Mouse (Mus musculus) MEL (cell line): ENCODE measurements at regions not wholly inside any gene's neighbourhood (a gene's known extent, or its start where the extent isn't known, plus 50 kb on each side); places are given as distances from the start of the nearest gene placed in this dataset.

ENCODE experiments used
- DNase-seq: peaks from one replicate; pipeline ENCODE4 v3.0.0; 2011; ENCODE audit warnings: low read depth, low spot score
- H3K27ac ChIP-seq: 2 replicates; pipeline ENCODE4 v1.5.1; 2012; ENCODE audit warnings: low read depth, mild to moderate bottlenecking, control low read depth, low read length, moderate library complexity; ENCODE audit not compliant: control insufficient read depth
- H3K27me3 ChIP-seq, 2 experiments: fragments of 150-350 bp in 1 of 2; sonication (generic) in 1 of 2; 2 replicates each; pipeline ENCODE4 v1.6.1; 2012; ENCODE audit warnings: low read length in 2 of 2, mild to moderate bottlenecking in 2 of 2, improper control_type of control experiment in 1 of 2, moderate library complexity in 1 of 2; ENCODE audit not compliant: insufficient read depth in 2 of 2, control insufficient read depth in 1 of 2
- H3K36me3 ChIP-seq, 2 experiments: 2 replicates each; pipeline ENCODE4 v1.6.1; 2012 to 2014; ENCODE audit warnings: low read length in 2 of 2, improper control_type of control experiment in 1 of 2, inconsistent platforms in 1 of 2, mild to moderate bottlenecking in 1 of 2; ENCODE audit not compliant: insufficient read depth in 2 of 2, control insufficient read depth in 1 of 2
- H3K4me1 ChIP-seq, 2 experiments: fragments of 150-350 bp in 1 of 2; sonication (generic) in 1 of 2; 2 replicates each; pipeline ENCODE4 v1.6.1; 2012; ENCODE audit warnings: low read length in 2 of 2, improper control_type of control experiment in 1 of 2, mild to moderate bottlenecking in 1 of 2; ENCODE audit not compliant: insufficient read depth in 2 of 2, control insufficient read depth in 1 of 2
- H3K4me3 ChIP-seq, 2 experiments: fragments of 150-350 bp in 1 of 2; sonication (generic) in 1 of 2; 2 replicates each; pipeline ENCODE4 v1.5.1; 2012; ENCODE audit warnings: low read depth in 2 of 2, low read length in 2 of 2, mild to moderate bottlenecking in 2 of 2, moderate library complexity in 2 of 2, control low read depth in 1 of 2, improper control_type of control experiment in 1 of 2; ENCODE audit not compliant: control insufficient read depth in 1 of 2, insufficient read depth in 1 of 2
- H3K79me2 ChIP-seq: 2 replicates; pipeline ENCODE4 v1.6.1; 2012; ENCODE audit warnings: mild to moderate bottlenecking, low read length, moderate library complexity; ENCODE audit not compliant: control insufficient read depth, poor library complexity, insufficient read depth
- H3K9ac ChIP-seq: 2 replicates; pipeline ENCODE4 v1.6.1; 2012; ENCODE audit warnings: low read depth, mild to moderate bottlenecking, control low read depth, low read length, moderate library complexity; ENCODE audit not compliant: control insufficient read depth, poor library complexity, severe bottlenecking
- H3K9me3 ChIP-seq: fragments of 150-350 bp; sonication (generic); replicated peaks from 2 replicates; pipeline ENCODE4 v1.6.1; 2012; ENCODE audit warnings: mild to moderate bottlenecking, low read length, improper control_type of control experiment, moderate library complexity; ENCODE audit not compliant: insufficient read depth
- BHLHE40 ChIP-seq: IDR thresholded peaks from 2 replicates; pipeline ENCODE4 v1.6.1; 2012; ENCODE audit warnings: low read depth, mild to moderate bottlenecking, inconsistent platforms, low read length, improper control_type of control experiment, borderline replicate concordance
- CTCF ChIP-seq, 3 experiments: IDR thresholded peaks in 2 of 3; conservative IDR thresholded peaks in 1 of 3; 2 replicates each; pipeline ENCODE4 v1.5.1; 2011 to 2012; ENCODE audit warnings: low read length in 3 of 3, low read depth in 2 of 3, mild to moderate bottlenecking in 2 of 3, improper control_type of control experiment in 1 of 3, inconsistent platforms in 1 of 3, mixed read lengths in 1 of 3, moderate library complexity in 1 of 3; ENCODE audit not compliant: control insufficient read depth in 1 of 3, insufficient read depth in 1 of 3, poor library complexity in 1 of 3, severe bottlenecking in 1 of 3
- E2F4 ChIP-seq: IDR thresholded peaks from 2 replicates; pipeline ENCODE4 v1.6.1; 2011; ENCODE audit warnings: low read depth, low read length, improper control_type of control experiment, borderline replicate concordance
- ELF1 ChIP-seq: IDR thresholded peaks from 2 replicates; pipeline ENCODE4 v1.6.1; 2014; ENCODE audit warnings: low read depth, mild to moderate bottlenecking, inconsistent platforms, low read length, improper control_type of control experiment, moderate library complexity
- EP300 ChIP-seq, 2 experiments: IDR thresholded peaks; 2 replicates each; pipeline ENCODE4 v1.6.1; 2011; ENCODE audit warnings: improper control_type of control experiment in 2 of 2, low read length in 2 of 2, low read depth in 1 of 2, mild to moderate bottlenecking in 1 of 2
- ETS1 ChIP-seq: IDR thresholded peaks from 2 replicates; pipeline ENCODE4 v1.6.1; 2012; ENCODE audit warnings: low read depth, mild to moderate bottlenecking, inconsistent platforms, low read length, improper control_type of control experiment, moderate library complexity
- HCFC1 ChIP-seq: IDR thresholded peaks from 2 replicates; pipeline ENCODE4 v1.6.1; 2012; ENCODE audit warnings: low read depth, mild to moderate bottlenecking, inconsistent platforms, low read length, improper control_type of control experiment, moderate library complexity
- JUND ChIP-seq: IDR thresholded peaks from 2 replicates; pipeline ENCODE4 v1.6.1; 2011; ENCODE audit warnings: low read depth, mild to moderate bottlenecking, improper control_type of control experiment, low read length
- KAT2A ChIP-seq: conservative IDR thresholded peaks from 2 replicates; pipeline ENCODE4 v1.6.1; 2012; ENCODE audit warnings: low read depth, low read length, improper control_type of control experiment, inconsistent platforms
- MAFK ChIP-seq: IDR thresholded peaks from 2 replicates; pipeline ENCODE4 v1.6.1; 2011; ENCODE audit warnings: low read depth, mild to moderate bottlenecking, low read length, improper control_type of control experiment, borderline replicate concordance
- MAZ ChIP-seq: IDR thresholded peaks from 2 replicates; pipeline ENCODE4 v1.6.1; 2012; ENCODE audit warnings: low read depth, mild to moderate bottlenecking, inconsistent platforms, low read length, improper control_type of control experiment
- MXI1 ChIP-seq: IDR thresholded peaks from 2 replicates; pipeline ENCODE4 v1.6.1; 2011; ENCODE audit warnings: mild to moderate bottlenecking, low read depth, low read length, improper control_type of control experiment
- MYB ChIP-seq: IDR thresholded peaks from 2 replicates; pipeline ENCODE4 v1.6.1; 2011; ENCODE audit warnings: mild to moderate bottlenecking, low read depth, low read length, improper control_type of control experiment
- NELFE ChIP-seq: IDR thresholded peaks from 2 replicates; pipeline ENCODE4 v1.6.1; 2011; ENCODE audit warnings: low read depth, low read length, improper control_type of control experiment
- POLR2A ChIP-seq, 2 experiments: IDR thresholded peaks; 2 replicates each; pipeline ENCODE4 v1.6.1; 2011 to 2012; ENCODE audit warnings: low read length in 2 of 2, mild to moderate bottlenecking in 2 of 2, control low read depth in 1 of 2, improper control_type of control experiment in 1 of 2, low read depth in 1 of 2, moderate library complexity in 1 of 2; ENCODE audit not compliant: control insufficient read depth in 1 of 2, insufficient read depth in 1 of 2, poor library complexity in 1 of 2
- POLR2AphosphoS2 ChIP-seq: IDR thresholded peaks from 2 replicates; pipeline ENCODE4 v1.6.1; 2011; ENCODE audit warnings: low read length, improper control_type of control experiment
- POLR2AphosphoS5 ChIP-seq: IDR thresholded peaks from 2 replicates; pipeline ENCODE4 v1.6.1; 2012; ENCODE audit warnings: low read depth, borderline replicate concordance, mild to moderate bottlenecking, inconsistent platforms, low read length, moderate library complexity, mixed read lengths
- RAD21 ChIP-seq: IDR thresholded peaks from 2 replicates; pipeline ENCODE4 v1.6.1; 2011; ENCODE audit warnings: mild to moderate bottlenecking, low read depth, low read length, improper control_type of control experiment
- SIN3A ChIP-seq: IDR thresholded peaks from 2 replicates; pipeline ENCODE4 v1.6.1; 2012; ENCODE audit warnings: low read length, improper control_type of control experiment, inconsistent platforms
- SMC3 ChIP-seq: IDR thresholded peaks from 2 replicates; pipeline ENCODE4 v1.6.1; 2011; ENCODE audit warnings: low read depth, low read length, improper control_type of control experiment
- TAL1 ChIP-seq: IDR thresholded peaks from 2 replicates; pipeline ENCODE4 v1.6.1; 2012; ENCODE audit warnings: mild to moderate bottlenecking, inconsistent platforms, low read length, moderate library complexity, mixed read lengths
- TCF12 ChIP-seq: IDR thresholded peaks from 2 replicates; pipeline ENCODE4 v1.6.1; 2014; ENCODE audit warnings: low read depth, mild to moderate bottlenecking, inconsistent platforms, low read length, improper control_type of control experiment, moderate library complexity
- UBTF ChIP-seq: IDR thresholded peaks from 2 replicates; pipeline ENCODE4 v1.6.1; 2012; ENCODE audit warnings: low read depth, mild to moderate bottlenecking, inconsistent platforms, low read length, improper control_type of control experiment, moderate library complexity, borderline replicate concordance; ENCODE audit not compliant: insufficient read depth
- USF1 ChIP-seq: IDR thresholded peaks from 2 replicates; pipeline ENCODE4 v1.6.1; 2014; ENCODE audit warnings: low read depth, mild to moderate bottlenecking, inconsistent platforms, low read length, improper control_type of control experiment, moderate library complexity
- USF2 ChIP-seq, 2 experiments: IDR thresholded peaks; 2 replicates each; pipeline ENCODE4 v1.6.1; 2011 to 2012; ENCODE audit warnings: improper control_type of control experiment in 2 of 2, low read length in 2 of 2, borderline replicate concordance in 1 of 2, inconsistent platforms in 1 of 2, low read depth in 1 of 2, mild to moderate bottlenecking in 1 of 2; ENCODE audit not compliant: insufficient read depth in 1 of 2
- ZC3H11A ChIP-seq: IDR thresholded peaks from 2 replicates; pipeline ENCODE4 v1.6.1; 2012; ENCODE audit warnings: low read depth, mild to moderate bottlenecking, inconsistent platforms, low read length, improper control_type of control experiment
- ZKSCAN1 ChIP-seq: IDR thresholded peaks from 2 replicates; pipeline ENCODE4 v1.6.1; 2012; ENCODE audit warnings: low read depth, mild to moderate bottlenecking, inconsistent platforms, low read length, improper control_type of control experiment, moderate library complexity
- ZNF384 ChIP-seq: IDR thresholded peaks from 2 replicates; pipeline ENCODE4 v1.6.1; 2012; ENCODE audit warnings: low read depth, mild to moderate bottlenecking, inconsistent platforms, low read length, improper control_type of control experiment

- H3K27me3 ChIP-seq: no peaks in the 10 kb centered on the region; a peak in 1 of 4 replicates
- DNase-seq: peak; percentile 3
- H3K27ac ChIP-seq: no peak overlapping the region
- H3K9me3 ChIP-seq: no peaks in the 10 kb centered on the region
- no peak overlapping the region for H3K4me3 ChIP-seq
- H3K9ac ChIP-seq: no peak overlapping the region
- no peak for TF ChIP-seq ETS1
- no peak for TF ChIP-seq POLR2A (IDR thresholded peaks at IDR 0.05; ENCODE audit: control insufficient read depth in 1 of 2, insufficient read depth in 1 of 2, low read depth in 1 of 2, low read length in 2 of 2, poor library complexity in 1 of 2)
- no peak for TF ChIP-seq MYB
- no peak for TF ChIP-seq EP300 (IDR thresholded peaks at IDR 0.05; ENCODE audit: low read depth in 1 of 2, low read length in 2 of 2)
- TF ChIP-seq TAL1: no peak
- TF ChIP-seq MXI1: no peak
- no peak for TF ChIP-seq KAT2A
- no peak for TF ChIP-seq USF1
- TF ChIP-seq ELF1: no peak
- no peak for TF ChIP-seq ZKSCAN1
- no peak for TF ChIP-seq CTCF (IDR thresholded peaks at IDR 0.05 in 2 of 3, conservative IDR thresholded peaks at IDR 0.05 in 1 of 3; ENCODE audit: control insufficient read depth in 1 of 3, insufficient read depth in 1 of 3, low read depth in 2 of 3, low read length in 3 of 3, poor library complexity in 1 of 3, severe bottlenecking in 1 of 3)
- no peak for TF ChIP-seq JUND
- no peak for TF ChIP-seq BHLHE40
- no peak for TF ChIP-seq HCFC1
- no peak for TF ChIP-seq USF2 (IDR thresholded peaks at IDR 0.05; ENCODE audit: borderline replicate concordance in 1 of 2, insufficient read depth in 1 of 2, low read depth in 1 of 2, low read length in 2 of 2)
- no peak for TF ChIP-seq RAD21
- no peak for TF ChIP-seq ZC3H11A
- no peaks in the 10 kb centered on the region for H3K36me3 ChIP-seq
- H3K4me1 ChIP-seq: no peaks in the 10 kb centered on the region
- no peaks in the 10 kb centered on the region for H3K79me2 ChIP-seq
These were observed 135.5 kb upstream of the Top1 start for GRCm38 (mm10) chr2:160510159-160510558.

GRCm38 (mm10) chr2:160510635-160511421 lies 134.9 kb upstream of the Top1 start:
- Histone ChIP-seq H3K27ac (no peak overlapping the region), H3K27me3 (no peaks in the 10 kb centered on the region; a peak in 1 of 4 replicates), H3K36me3 (no peaks in the 10 kb centered on the region), H3K9me3 (no peaks in the 10 kb centered on the region), H3K79me2 (no peaks in the 10 kb centered on the region), H3K4me3 (no peak overlapping the region), H3K9ac (no peak overlapping the region), H3K4me1 (no peaks in the 10 kb centered on the region)
- DNase-seq: no peak
- TF ChIP-seq ZNF384 (no peak), USF2 (IDR thresholded peaks at IDR 0.05; ENCODE audit: borderline replicate concordance in 1 of 2, insufficient read depth in 1 of 2, low read depth in 1 of 2, low read length in 2 of 2) (no peak), E2F4 (no peak), NELFE (no peak), POLR2AphosphoS5 (no peak), RAD21 (no peak), UBTF (no peak), CTCF (IDR thresholded peaks at IDR 0.05 in 2 of 3, conservative IDR thresholded peaks at IDR 0.05 in 1 of 3; ENCODE audit: control insufficient read depth in 1 of 3, insufficient read depth in 1 of 3, low read depth in 2 of 3, low read length in 3 of 3, poor library complexity in 1 of 3, severe bottlenecking in 1 of 3) (no peak), MAZ (no peak), TCF12 (no peak), MAFK (no peak), POLR2AphosphoS2 (no peak), USF1 (no peak), EP300 (IDR thresholded peaks at IDR 0.05; ENCODE audit: low read depth in 1 of 2, low read length in 2 of 2) (no peak), SMC3 (no peak), SIN3A (no peak)
